ENCODE assay signal across 24 mouse cellular contexts in genomic region chr13:119328731-119329130, GRCm38 (mm10).
DNase-seq lines count a peak whose midpoint lies in the region; ATAC-seq and TF ChIP-seq lines count a peak whose summit lies in the region.
"Had no signal": no experiment of that assay in that cellular context is flagged by ENCODE, and none has a peak within 500 bp of the region (broad histone marks: within the 10 kb centered on the region; RNA-seq: fewer than 3 reads in every experiment).

No protein-coding gene starts in this region.

- H3K4me1 ChIP-seq in lung, embryonic 14.5 days (ENCODE audit: insufficient read depth): no peaks in the 10 kb centered on the region; the same call in 1 of the 2 replicates
- no peaks in the 10 kb centered on the region for H3K4me1 ChIP-seq in lung, embryonic 16.5 days (replicated peaks; ENCODE audit: control insufficient read depth, insufficient read depth, low read length)
- H3K4me1 ChIP-seq: embryonic facial prominence, embryonic 10.5 days; embryonic facial prominence, embryonic 12.5 days; forebrain, embryonic 13.5 days; forebrain, embryonic 15.5 days had no signal

- H3K36me3 ChIP-seq in lung, embryonic 14.5 days (ENCODE audit: insufficient read depth): no peaks in the 10 kb centered on the region
- no peaks in the 10 kb centered on the region for H3K36me3 ChIP-seq in lung, embryonic 16.5 days (ENCODE audit: control insufficient read depth, insufficient read depth, low read length)
- H3K36me3 ChIP-seq: embryonic facial prominence, embryonic 10.5 days; embryonic facial prominence, embryonic 12.5 days; forebrain, embryonic 15.5 days; G1E had no signal

- TF ChIP-seq CTCF in lung, embryonic 14.5 days (IDR thresholded peaks at IDR 0.05; ENCODE audit: low read depth): no peak

- H3K4me2 ChIP-seq in lung, embryonic 14.5 days: no peak overlapping the region
- no peak overlapping the region for H3K4me2 ChIP-seq in lung, embryonic 16.5 days (ENCODE audit: low read depth, low read length)
- H3K4me2 ChIP-seq: embryonic facial prominence, embryonic 12.5 days; forebrain, embryonic 13.5 days; forebrain, embryonic 15.5 days had no signal

- no peak overlapping the region for H3K4me3 ChIP-seq in lung, embryonic 14.5 days (ENCODE audit: low read depth, low read length)
- no peak overlapping the region for H3K4me3 ChIP-seq in lung, embryonic 16.5 days (ENCODE audit: low read length)
- H3K4me3 ChIP-seq: embryonic facial prominence, embryonic 10.5 days; embryonic facial prominence, embryonic 12.5 days; forebrain, embryonic 13.5 days; forebrain, embryonic 15.5 days had no signal

- H3K9ac ChIP-seq in lung, embryonic 14.5 days: no peak overlapping the region
- H3K9ac ChIP-seq in lung, embryonic 16.5 days (ENCODE audit: low read length): no peak overlapping the region
- H3K9ac ChIP-seq: embryonic facial prominence, embryonic 12.5 days; forebrain, embryonic 13.5 days; forebrain, embryonic 15.5 days had no signal

- H3K27ac ChIP-seq in lung, embryonic 14.5 days (ENCODE audit: low read depth): no peak overlapping the region
- H3K27ac ChIP-seq in lung, embryonic 16.5 days (ENCODE audit: low read length): no peak overlapping the region
- H3K27ac ChIP-seq: embryonic facial prominence, embryonic 10.5 days; embryonic facial prominence, embryonic 12.5 days; forebrain, embryonic 13.5 days; forebrain, embryonic 15.5 days had no signal

- H3K27me3 ChIP-seq in lung, embryonic 14.5 days (ENCODE audit: insufficient read depth, low read length): no peaks in the 10 kb centered on the region
- no peaks in the 10 kb centered on the region for H3K27me3 ChIP-seq in lung, embryonic 16.5 days (ENCODE audit: control insufficient read depth, insufficient read depth, low read depth, low read length)
- H3K27me3 ChIP-seq: CH12.LX; embryonic facial prominence, embryonic 12.5 days; forebrain, embryonic 13.5 days; forebrain, embryonic 15.5 days; Patski had no signal

- no peaks in the 10 kb centered on the region for H3K9me3 ChIP-seq in lung, embryonic 14.5 days (ENCODE audit: low read depth, low read length)
- no peaks in the 10 kb centered on the region for H3K9me3 ChIP-seq in lung, embryonic 16.5 days (ENCODE audit: control insufficient read depth, low read length)
- H3K9me3 ChIP-seq: embryonic facial prominence, embryonic 10.5 days; embryonic facial prominence, embryonic 12.5 days; forebrain, embryonic 13.5 days; forebrain, embryonic 15.5 days; G1E had no signal

- no peak for ATAC-seq in lung, embryonic 14.5 days (ENCODE audit: insufficient read depth)
- ATAC-seq in lung, embryonic 16.5 days (ENCODE audit: low read depth): peak; percentile 51; the same call in 1 of the 2 replicates
- ATAC-seq: activated CD4-positive, CD25-positive, alpha-beta regulatory T cell, adult 4 months; CD4-positive, CD25-positive, alpha-beta regulatory T cell, adult 4 months; forebrain, embryonic 13.5 days; forebrain, embryonic 15.5 days; Patski had no signal

- peak; percentile 70 for DNase-seq in lung, embryonic 14.5 days
- DNase-seq in lung, postnatal 14 days: no peak
- DNase-seq in lung, postnatal 4 days: no peak
- DNase-seq in lung, postnatal 36 days: peak; percentile 24
- DNase-seq in lung, postnatal 10 days: no peak
- DNase-seq: adrenal gland, adult 8-10 months; adrenal gland, postnatal 14 days; adrenal gland, postnatal 36 days; B cell, adult 2 months; cerebellum, adult 11-12 months; cerebellum, adult 2 months; cerebellum, adult 9-10 months; cerebellum, postnatal 10 days; cerebellum, postnatal 25 days had no signal

- 53% methylated on average over 4 of the region's 4 CpGs for WGBS in lung, embryonic 14.5 days
- WGBS in lung, embryonic 16.5 days: 61% methylated on average over 4 of the region's 4 CpGs

Comparison
In these comparisons a context has a peak if more than half of its experiments do, and no peak if none do; other contexts are left out.
1. DNase-seq: peak in lung, embryonic 14.5 days (single experiment) and lung, postnatal 36 days (single experiment); none in lung, postnatal 14 days (single experiment), lung, postnatal 4 days (0 of 2) and lung, postnatal 10 days (single experiment).